Mouse (Mus musculus) liver, embryonic 14.5 days (tissue): ENCODE data around the gene Gm10142.
"Not testable (repeated sequence)": the region's sequence is repeated elsewhere in the genome, so short reads cannot be mapped to it uniquely, and the experiment has no call there.

Source experiments
- CTCF ChIP-seq: IDR thresholded peaks from 2 replicates; pipeline ENCODE4 v1.5.1; 2016; ENCODE audit warnings: antibody characterized with exemption, low read depth, control low read depth
- EP300 ChIP-seq: IDR thresholded peaks from 2 replicates; pipeline ENCODE4 v1.6.1; 2016; ENCODE audit warnings: antibody characterized with exemption, low read depth

- not testable (repeated sequence) for TF ChIP-seq CTCF, EP300
Measured at GRCm38 (mm10) chr10:77720299-77720698, 4.7 kb downstream of the Gm10142 start, which contains the start of gene Krtap12-1.
